Comparison of ENCODE assay signal across 8 mouse cellular contexts in the genomic region with DNA sequence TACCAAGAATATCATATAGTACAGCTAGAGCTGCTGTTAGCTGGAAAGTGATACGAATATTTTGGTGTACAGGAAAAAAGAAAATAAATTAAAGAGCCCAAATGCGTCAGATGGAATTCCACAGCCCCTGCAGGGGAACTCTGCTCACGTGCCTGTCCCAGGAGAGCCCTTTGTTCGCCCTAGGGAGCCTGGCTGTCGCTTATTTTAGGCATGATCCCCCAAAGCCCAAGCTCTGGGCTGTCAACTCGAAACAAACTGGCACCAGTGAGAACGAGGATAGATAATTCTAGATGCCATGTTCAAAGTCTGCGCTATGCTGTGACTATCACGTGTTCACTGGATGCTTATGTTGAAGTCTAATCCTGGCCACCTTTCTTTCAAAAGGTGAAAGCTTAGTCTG. TPM values are rescaled to one million over a fixed set of nuclear protein-coding genes. Genes with fewer than 3 reads are reported as not detected.
DNase-seq lines count a peak whose midpoint lies in the region; ATAC-seq lines count a peak whose summit lies in the region.
"Had no signal": no experiment of that assay in that cellular context is flagged by ENCODE, and none has a peak within 500 bp of the region (broad histone marks: within the 10 kb centered on the region; RNA-seq: fewer than 3 reads in every experiment).

No protein-coding gene starts in this region.

- peak overlapping the region; percentile 42 for H3K4me3 ChIP-seq in kidney, embryonic 15.5 days (replicated peaks)
- peak overlapping the region; percentile 31; the same call in 1 of the 2 replicates for H3K4me3 ChIP-seq in embryonic facial prominence, embryonic 12.5 days
- H3K4me3 ChIP-seq in hindbrain, embryonic 14.5 days (replicated peaks; ENCODE audit: low read length) = peak overlapping the region; percentile 58
- H3K4me3 ChIP-seq in neural tube, embryonic 14.5 days (ENCODE audit: low read depth, low read length) = peak overlapping the region; percentile 55; the same call in 1 of the 2 replicates

- H3K27me3 ChIP-seq in kidney, embryonic 15.5 days = peaks cover 70% of the 10 kb centered on the region
- H3K27me3 ChIP-seq in embryonic facial prominence, embryonic 12.5 days = peaks cover 45% of the 10 kb centered on the region
- peaks cover 29% of the 10 kb centered on the region for H3K27me3 ChIP-seq in hindbrain, embryonic 14.5 days (ENCODE audit: control insufficient read depth, insufficient read depth, low read length)
- H3K27me3 ChIP-seq in neural tube, embryonic 14.5 days (ENCODE audit: control insufficient read depth, insufficient read depth, low read length) = peaks cover 12% of the 10 kb centered on the region

- H3K4me2 ChIP-seq in kidney, embryonic 15.5 days = peak overlapping the region; percentile 88
- peak overlapping the region; percentile 92 for H3K4me2 ChIP-seq in embryonic facial prominence, embryonic 12.5 days (replicated peaks)
- peak overlapping the region; percentile 99 for H3K4me2 ChIP-seq in hindbrain, embryonic 14.5 days (replicated peaks)
- H3K4me2 ChIP-seq in neural tube, embryonic 14.5 days (ENCODE audit: low read depth, low read length) = peak overlapping the region; percentile 92

- H3K9ac ChIP-seq in kidney, embryonic 15.5 days = no peak overlapping the region
- H3K9ac ChIP-seq in embryonic facial prominence, embryonic 12.5 days = no peak overlapping the region
- H3K9ac ChIP-seq in hindbrain, embryonic 14.5 days = 0 out of 2 replicates have a peak overlapping the region, but pooled peaks have one; percentile 33
- H3K9ac ChIP-seq in neural tube, embryonic 14.5 days (replicated peaks; ENCODE audit: low read depth, low read length) = no peak overlapping the region

- no peak overlapping the region for H3K27ac ChIP-seq in kidney, embryonic 15.5 days
- H3K27ac ChIP-seq in embryonic facial prominence, embryonic 12.5 days = no peak overlapping the region
- H3K27ac ChIP-seq in hindbrain, embryonic 14.5 days = peak overlapping the region; percentile 71
- H3K27ac ChIP-seq in neural tube, embryonic 14.5 days (ENCODE audit: low read depth, low read length) = peak overlapping the region; percentile 16; the same call in 1 of the 2 replicates

- H3K36me3 ChIP-seq in kidney, embryonic 15.5 days = no peaks in the 10 kb centered on the region
- H3K36me3 ChIP-seq in embryonic facial prominence, embryonic 12.5 days = no peaks in the 10 kb centered on the region
- H3K36me3 ChIP-seq in hindbrain, embryonic 14.5 days (replicated peaks; ENCODE audit: control insufficient read depth, insufficient read depth) = no peaks in the 10 kb centered on the region
- H3K36me3 ChIP-seq in neural tube, embryonic 14.5 days (ENCODE audit: control insufficient read depth, insufficient read depth, low read length) = no peaks in the 10 kb centered on the region

- no peak for ATAC-seq in kidney, embryonic 15.5 days (replicated peaks; ENCODE audit: low FRiP score)
- ATAC-seq in embryonic facial prominence, embryonic 12.5 days (ENCODE audit: insufficient number of reproducible peaks, insufficient read depth, low FRiP score, low TSS enrichment) = no peak
- no peak for ATAC-seq in hindbrain, embryonic 14.5 days (ENCODE audit: low FRiP score)
- ATAC-seq in neural tube, embryonic 14.5 days (ENCODE audit: low read depth) = no peak

- no peak for DNase-seq in kidney, adult 8-10 months
- DNase-seq in hindbrain, embryonic 14.5 days (ENCODE audit: low spot score) = no peak
- DNase-seq in B cell, adult 2 months = no peak
- DNase-seq in gastrocnemius, adult 18-20 months (ENCODE audit: low spot score) = no peak

- peaks cover 42% of the 10 kb centered on the region for H3K4me1 ChIP-seq in kidney, embryonic 15.5 days
- H3K4me1 ChIP-seq in embryonic facial prominence, embryonic 12.5 days = peaks cover 21% of the 10 kb centered on the region
- peaks cover 32% of the 10 kb centered on the region for H3K4me1 ChIP-seq in hindbrain, embryonic 14.5 days (replicated peaks; ENCODE audit: control insufficient read depth, insufficient read depth, low read length)
- peaks cover 15% of the 10 kb centered on the region for H3K4me1 ChIP-seq in neural tube, embryonic 14.5 days (ENCODE audit: control insufficient read depth, insufficient read depth, low read length)

- H3K9me3 ChIP-seq in kidney, embryonic 15.5 days (replicated peaks) = no peaks in the 10 kb centered on the region
- peaks cover 4% of the 10 kb centered on the region; the same call in 1 of the 2 replicates for H3K9me3 ChIP-seq in embryonic facial prominence, embryonic 12.5 days
- H3K9me3 ChIP-seq in hindbrain, embryonic 14.5 days (ENCODE audit: control insufficient read depth, low read length) = no peaks in the 10 kb centered on the region
- no peaks in the 10 kb centered on the region for H3K9me3 ChIP-seq in neural tube, embryonic 14.5 days (ENCODE audit: control insufficient read depth, low read length)

- 11% methylated on average over 9 of the region's 9 CpGs for WGBS in kidney, embryonic 15.5 days
- 9% methylated on average over 9 of the region's 9 CpGs for WGBS in embryonic facial prominence, embryonic 12.5 days
- WGBS in hindbrain, embryonic 14.5 days = 4% methylated on average over 9 of the region's 9 CpGs
- 2% methylated on average over 9 of the region's 9 CpGs for WGBS in neural tube, embryonic 14.5 days

RNA-seq across cellular contexts. Expression of a gene that starts 0.9 kb away (rescaled TPM):
- polyA plus RNA-seq in kidney, embryonic 15.5 days (2015; fragmentation: Nextera tagmentation; extraction: Ambion mirVana) = 0.18 TPM in 2 replicates
- polyA plus RNA-seq in embryonic facial prominence, embryonic 12.5 days (2016; fragmentation: Nextera tagmentation; extraction: Ambion mirVana) = 1.7 and 2.5 TPM in 2 replicates
- polyA plus RNA-seq in hindbrain, embryonic 14.5 days (2014; fragmentation: Nextera tagmentation; extraction: Ambion mirVana) = 7.2 and 11.6 TPM in 2 replicates
- 5.4 and 6.6 TPM in 2 replicates for polyA plus RNA-seq in neural tube, embryonic 14.5 days (2014; fragmentation: Nextera tagmentation; extraction: Ambion mirVana)
- total RNA-seq in gastrocnemius, adult 18-20 months (2021) = 1 to 10 TPM in 1 of 2 experiments, under 1 TPM in 1; 0.59 to 1.0 TPM
- total RNA-seq: MEL had no signal

Comparison
In these comparisons a context has a peak if more than half of its experiments do, and no peak if none do; other contexts are left out.
1. H3K27ac ChIP-seq: peak in hindbrain, embryonic 14.5 days (single experiment) and neural tube, embryonic 14.5 days (single experiment); none in kidney, embryonic 15.5 days (single experiment) and embryonic facial prominence, embryonic 12.5 days (single experiment).
2. Peak in every context shown above with its lines, with median percentiles within 50 percentile points of each other: H3K4me2 ChIP-seq and H3K4me3 ChIP-seq.